Mouse (Mus musculus) liver, adult 2 months (tissue): ENCODE data around the gene Sin3a. TPM values are rescaled to one million over a fixed set of nuclear protein-coding genes. Genes with fewer than 3 reads are reported as not detected.

ENCODE experiments used
- DNase-seq: peaks from one replicate; pipeline ENCODE4 v3.0.0-alpha.2; 2011; ENCODE audit warnings: low read depth, low spot score; ENCODE audit errors: extremely low read depth
- H3K27ac ChIP-seq: fragments of 200-500 bp; replicated peaks from 2 replicates; pipeline ENCODE4 v1.5.1; 2012; ENCODE audit warnings: low read depth, mild to moderate bottlenecking, control low read depth, inconsistent platforms, low read length; ENCODE audit not compliant: insufficient read depth
- H3K27me3 ChIP-seq: fragments of 200-500 bp; 2 replicates; pipeline ENCODE4 v1.6.1; 2012; ENCODE audit warnings: mild to moderate bottlenecking, moderate library complexity, low read length, inconsistent platforms; ENCODE audit not compliant: control insufficient read depth, insufficient read depth
- H3K36me3 ChIP-seq: fragments of 200-500 bp; 2 replicates; pipeline ENCODE4 v1.6.1; 2012; ENCODE audit warnings: low read length, inconsistent platforms; ENCODE audit not compliant: control insufficient read depth, insufficient read depth
- H3K4me1 ChIP-seq: fragments of 200-500 bp; 2 replicates; pipeline ENCODE4 v1.6.1; 2011; ENCODE audit warnings: low read length; ENCODE audit not compliant: control insufficient read depth, insufficient read depth
- H3K4me3 ChIP-seq: fragments of 200-500 bp; 2 replicates; pipeline ENCODE4 v1.5.1; 2011; ENCODE audit warnings: low read depth, mild to moderate bottlenecking, control low read depth, low read length, moderate library complexity; ENCODE audit not compliant: insufficient read depth
- H3K79me2 ChIP-seq: fragments of 200-500 bp; 2 replicates; pipeline ENCODE4 v1.6.1; 2012; ENCODE audit warnings: inconsistent platforms, mild to moderate bottlenecking, low read length, moderate library complexity; ENCODE audit not compliant: control insufficient read depth, insufficient read depth
- H3K9ac ChIP-seq: fragments of 200-500 bp; 2 replicates; pipeline ENCODE4 v1.6.1; 2012; ENCODE audit warnings: low read depth, mild to moderate bottlenecking, control low read depth, inconsistent platforms, low read length
- CTCF ChIP-seq: fragments of 200-500 bp; IDR thresholded peaks from 2 replicates; pipeline ENCODE4 v1.5.1; 2011; ENCODE audit warnings: low read depth, low read length, control low read depth
- POLR2A ChIP-seq: fragments of 200-500 bp; IDR thresholded peaks from 2 replicates; pipeline ENCODE4 v1.6.1; 2011; ENCODE audit warnings: low read length, control low read depth; ENCODE audit not compliant: insufficient read depth; ENCODE audit errors: extremely low read depth
- WGBS: fragments of 180-500 bp; shearing (Covaris S2); methylation state at CpG from one replicate; pipeline ENCODE4 v1.1.7; 2018; 5-methylcytosine and 5-hydroxymethylcytosine counted together
- polyA plus RNA-seq: library from polyadenylated mRNA; depleted of rRNA; stranded (reverse); fragments of >200 nt; gene quantifications from 2 replicates; pipeline ENCODE4 v1.2.3, GENCODE M21; 2012; rRNA removed
- total RNA-seq: library from RNA; depleted of rRNA; stranded (reverse); fragments of >200 nt; gene quantifications from 2 replicates; pipeline ENCODE4 v1.2.3, GENCODE M21; 2014; rRNA removed

Gene Sin3a
- total and polyA plus RNA-seq, 2 experiments: 15.1 to 34.6 TPM

DNA sequence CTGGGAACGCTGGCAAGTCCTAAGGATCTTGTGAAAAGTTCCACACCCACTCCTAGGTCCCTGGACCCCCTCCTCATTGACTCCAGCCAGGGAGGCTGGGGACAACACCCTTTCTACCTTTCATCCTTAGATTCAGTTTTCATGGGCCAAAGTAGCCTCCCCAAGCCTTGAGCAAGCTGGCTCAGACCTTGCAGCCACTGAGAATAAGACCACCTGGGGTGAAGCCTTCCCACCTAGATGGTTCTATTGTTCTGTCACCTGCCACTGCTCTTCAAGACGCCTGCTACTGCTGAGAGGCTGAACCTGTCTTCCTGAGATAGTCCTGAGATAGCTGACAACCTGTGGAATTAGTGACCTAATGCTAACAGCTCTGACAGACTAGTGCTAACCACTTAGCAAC lies 91.3 kb downstream of the Sin3a start:
- Histone ChIP-seq H3K4me3 (no peak overlapping the region), H3K79me2 (no peaks in the 10 kb centered on the region), H3K4me1 (no peaks in the 10 kb centered on the region; the same call in 1 of the 2 replicates), H3K36me3 (no peaks in the 10 kb centered on the region), H3K27ac (no peak overlapping the region), H3K27me3 (no peaks in the 10 kb centered on the region), H3K9ac (no peak overlapping the region)
- no peak for DNase-seq
- WGBS: 69% methylated on average over 2 of the region's 2 CpGs
- TF ChIP-seq POLR2A: no peak
- no peak for TF ChIP-seq CTCF

- no peak overlapping the region for H3K4me3 ChIP-seq
- H3K36me3 ChIP-seq: no peaks in the 10 kb centered on the region
- H3K27me3 ChIP-seq: no peaks in the 10 kb centered on the region
- H3K27ac ChIP-seq: no peak overlapping the region
- no peak for DNase-seq
- no peak overlapping the region for H3K9ac ChIP-seq
- no peak for TF ChIP-seq CTCF
- TF ChIP-seq POLR2A: no peak
- 90% methylated on average over 2 of the region's 2 CpGs for WGBS
- no peaks in the 10 kb centered on the region for H3K4me1 ChIP-seq
- H3K79me2 ChIP-seq: no peaks in the 10 kb centered on the region
These were observed 94.3 kb downstream of the Sin3a start for GRCm38 (mm10) chr9:57166173-57166572.

DNA sequence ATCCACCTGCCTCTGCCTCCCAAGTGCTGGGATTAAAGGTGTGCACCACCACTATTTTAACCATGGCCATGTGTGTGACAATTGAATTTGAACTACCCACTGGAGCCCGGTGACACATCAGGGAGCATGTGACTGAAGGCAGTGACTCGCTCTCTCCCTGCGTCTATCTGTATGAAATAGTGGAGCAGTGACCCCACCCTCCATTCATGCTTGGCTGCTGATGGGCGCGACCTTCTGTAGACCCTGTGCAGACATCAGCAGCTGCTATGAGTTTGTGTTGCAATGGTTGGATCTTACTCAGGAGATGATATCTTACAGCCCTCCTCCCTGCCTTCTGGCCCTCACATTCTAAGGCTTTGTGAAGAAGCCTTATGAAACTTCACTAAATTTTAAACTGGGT lies 96.6 kb downstream of the Sin3a start:
- 89% methylated on average over 5 of the region's 5 CpGs for WGBS
- Histone ChIP-seq H3K4me3 (no peak overlapping the region), H3K79me2 (no peaks in the 10 kb centered on the region), H3K36me3 (no peaks in the 10 kb centered on the region), H3K4me1 (no peaks in the 10 kb centered on the region), H3K27ac (no peak overlapping the region), H3K27me3 (no peaks in the 10 kb centered on the region), H3K9ac (no peak overlapping the region)
- TF ChIP-seq POLR2A (no peak), CTCF (no peak)
- no peak for DNase-seq

Other genes with a start within 250 kb of the Sin3a start
- gene Odf3l1, start 207.4 kb upstream of the Sin3a start, total RNA-seq: not detected in 2 replicates
- gene Odf3l1, start 207.4 kb upstream of the Sin3a start, polyA plus RNA-seq: 0.11 TPM in 1 of 2 replicates, not detected in the other
- gene Cspg4, start 207.0 kb upstream of the Sin3a start, total RNA-seq: 0.09 and 0.13 TPM in 2 replicates
- 0.04 and 0.11 TPM in 2 replicates for gene Cspg4, start 207.0 kb upstream of the Sin3a start, polyA plus RNA-seq
- 7.6 and 8.8 TPM in 2 replicates for gene Snx33, start 143.7 kb upstream of the Sin3a start, total RNA-seq
- 8.9 and 10.5 TPM in 2 replicates for gene Snx33, start 143.7 kb upstream of the Sin3a start, polyA plus RNA-seq
- 35.8 and 45.6 TPM in 2 replicates for gene Imp3, start 134.6 kb upstream of the Sin3a start, total RNA-seq
- gene Imp3, start 134.6 kb upstream of the Sin3a start, polyA plus RNA-seq: 145 and 151 TPM in 2 replicates
- 7.2 and 8.4 TPM in 2 replicates for gene Snupn, start 121.2 kb upstream of the Sin3a start, total RNA-seq
- 3.7 and 4.2 TPM in 2 replicates for gene Snupn, start 121.2 kb upstream of the Sin3a start, polyA plus RNA-seq
- gene Ptpn9, start 77.1 kb upstream of the Sin3a start, total RNA-seq: 6.5 and 8.2 TPM in 2 replicates
- 10.6 and 12.4 TPM in 2 replicates for gene Ptpn9, start 77.1 kb upstream of the Sin3a start, polyA plus RNA-seq
- 25.8 and 28.1 TPM in 2 replicates for gene Man2c1, start 58.6 kb downstream of the Sin3a start, total RNA-seq
- gene Man2c1, start 58.6 kb downstream of the Sin3a start, polyA plus RNA-seq: 67.1 and 122 TPM in 2 replicates
- 4.0 and 4.2 TPM in 2 replicates for gene Neil1, start 76.3 kb downstream of the Sin3a start, total RNA-seq
- gene Neil1, start 76.3 kb downstream of the Sin3a start, polyA plus RNA-seq: 6.6 and 7.2 TPM in 2 replicates
- 22.7 and 23.6 TPM in 2 replicates for gene Commd4, start 86.3 kb downstream of the Sin3a start, total RNA-seq
- gene Commd4, start 86.3 kb downstream of the Sin3a start, polyA plus RNA-seq: 73.5 and 86.9 TPM in 2 replicates
- gene Trcg1, start 164.5 kb downstream of the Sin3a start, total RNA-seq: not detected in 2 replicates
- not detected in 2 replicates for gene Trcg1, start 164.5 kb downstream of the Sin3a start, polyA plus RNA-seq
- gene 1700017B05Rik, start 190.6 kb downstream of the Sin3a start, total RNA-seq: 1.7 and 4.4 TPM in 2 replicates
- 4.9 and 6.3 TPM in 2 replicates for gene 1700017B05Rik, start 190.6 kb downstream of the Sin3a start, polyA plus RNA-seq